Mouse (Mus musculus) megakaryocyte, embryonic 14.5 days (primary cell): ENCODE data around the gene Casp1.

ENCODE experiments used
- FLI1 ChIP-seq: IDR thresholded peaks from 2 replicates; pipeline ENCODE4 v1.6.1; 2012; ENCODE audit warnings: low read length, inconsistent platforms, mixed read lengths
- GATA1 ChIP-seq: IDR thresholded peaks from 3 replicates; pipeline ENCODE4 v1.6.1; 2012; ENCODE audit warnings: mixed read lengths, low read length, inconsistent platforms, borderline replicate concordance

GRCm38 (mm10) chr9:5270884-5271283 lies 27.4 kb upstream of the Casp1 start:
- TF ChIP-seq FLI1 (no peak), GATA1 (no peak)
